Mouse (Mus musculus) forebrain, embryonic 14.5 days (tissue): ENCODE results near the gene Cyp2t4. TPM values are rescaled to one million over a fixed set of nuclear protein-coding genes. Genes with fewer than 3 reads are reported as not detected.

Experiments used
- ATAC-seq: fragments of 200-750 bp; cut with Nextera tagmentation; 2 replicates; pipeline ENCODE4 v1.8.0; 2017; ENCODE audit warnings: mild to moderate bottlenecking, moderate library complexity
- DNase-seq: peaks from one replicate; pipeline ENCODE4 v3.0.0-alpha.2; 2015; ENCODE audit warnings: low spot score
- H3K27ac ChIP-seq: fragments of 300-500 bp; sonication (generic); 2 replicates; pipeline ENCODE4 v1.5.1; 2014; ENCODE audit warnings: low read depth, mild to moderate bottlenecking, control low read depth, low read length, moderate library complexity
- H3K27me3 ChIP-seq: fragments of 300-500 bp; sonication (generic); replicated peaks from 2 replicates; pipeline ENCODE4 v1.6.1; 2014; ENCODE audit warnings: low read length, control low read depth, mixed read lengths; ENCODE audit not compliant: control insufficient read depth, insufficient read depth
- H3K36me3 ChIP-seq: fragments of 300-500 bp; sonication (generic); 2 replicates; pipeline ENCODE4 v1.6.1; 2014; ENCODE audit warnings: low read length, control low read depth; ENCODE audit not compliant: control insufficient read depth, insufficient read depth
- H3K4me1 ChIP-seq: fragments of 300-500 bp; sonication (generic); 2 replicates; pipeline ENCODE4 v1.6.1; 2014; ENCODE audit warnings: antibody characterized with exemption, low read length, control low read depth; ENCODE audit not compliant: control insufficient read depth, insufficient read depth
- H3K4me2 ChIP-seq: fragments of 300-500 bp; sonication (generic); 2 replicates; pipeline ENCODE4 v1.6.1; 2014; ENCODE audit warnings: mild to moderate bottlenecking, control low read depth, low read length
- H3K4me3 ChIP-seq: fragments of 300-500 bp; sonication (generic); 2 replicates; pipeline ENCODE4 v1.5.1; 2014; ENCODE audit warnings: low read depth, low read length, control low read depth
- H3K9ac ChIP-seq: fragments of 300-500 bp; sonication (generic); 2 replicates; pipeline ENCODE4 v1.6.1; 2014; ENCODE audit warnings: mild to moderate bottlenecking, low read length, control low read depth, moderate library complexity
- H3K9me3 ChIP-seq: fragments of 300-500 bp; sonication (generic); replicated peaks from 2 replicates; pipeline ENCODE4 v1.6.1; 2016; ENCODE audit warnings: low read length, control low read depth, mixed read lengths; ENCODE audit not compliant: control insufficient read depth
- WGBS: fragments of 180-500 bp; shearing (Covaris S2); extraction: QIAGEN DNeasy Blood & Tissue Kit; methylation state at CpG from one replicate; pipeline ENCODE4 v1.1.7; 2014; 5-methylcytosine and 5-hydroxymethylcytosine counted together
- polyA plus RNA-seq: library from polyadenylated mRNA; unstranded; fragments of >200 nt; fragmentation: Nextera tagmentation; extraction: Ambion mirVana; gene quantifications from 2 replicates; pipeline ENCODE4 v1.2.1, GENCODE M21; 2014

Cyp2t4 gene
- polyA plus RNA-seq, 1 experiment from 2014 or later = not detected

DNA sequence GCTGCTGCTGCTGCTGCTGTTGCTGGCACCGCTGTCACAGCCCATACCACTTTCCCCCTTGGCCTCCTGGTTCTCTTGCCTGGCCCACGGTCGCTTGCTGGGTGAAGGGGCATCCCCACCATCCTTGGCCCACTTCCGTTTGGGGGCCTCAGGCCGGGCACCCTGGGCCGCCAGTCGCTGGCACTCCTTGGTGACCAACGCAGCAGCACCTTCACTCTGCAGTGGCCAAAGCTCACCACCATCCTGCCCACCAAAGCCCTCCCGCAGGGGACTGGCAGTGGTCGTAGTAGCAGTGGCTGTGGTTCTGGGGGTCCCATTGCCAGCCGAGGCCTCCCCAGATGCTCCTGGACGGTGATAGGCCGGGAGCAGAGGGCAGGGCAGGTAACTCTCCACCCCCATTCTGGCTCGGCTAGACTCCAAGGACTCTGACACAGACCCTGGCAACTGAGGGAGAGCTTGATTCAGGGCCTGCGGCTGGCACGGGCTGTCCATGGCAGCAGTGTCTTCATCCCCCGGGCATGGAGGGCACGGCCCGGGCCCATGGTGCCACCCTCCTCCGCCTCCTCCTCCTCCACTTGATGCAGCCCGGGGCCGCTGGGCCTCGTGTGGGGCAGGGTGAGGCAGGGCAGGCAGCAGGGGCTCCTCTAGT lies 11.6 kb downstream of the Cyp2t4 start:
- Histone ChIP-seq H3K4me2 (peak overlapping the region; percentile 78), H3K36me3 (peaks cover 42% of the 10 kb centered on the region), H3K27me3 (no peaks in the 10 kb centered on the region), H3K27ac (no peak overlapping the region), H3K4me1 (peaks cover 43% of the 10 kb centered on the region), H3K9ac (peak overlapping the region; percentile 90), H3K9me3 (no peaks in the 10 kb centered on the region), H3K4me3 (peak overlapping the region; percentile 72)
- no peak for ATAC-seq
- 72% methylated on average over 19 of the region's 23 CpGs for WGBS
- DNase-seq = no peak

DNA sequence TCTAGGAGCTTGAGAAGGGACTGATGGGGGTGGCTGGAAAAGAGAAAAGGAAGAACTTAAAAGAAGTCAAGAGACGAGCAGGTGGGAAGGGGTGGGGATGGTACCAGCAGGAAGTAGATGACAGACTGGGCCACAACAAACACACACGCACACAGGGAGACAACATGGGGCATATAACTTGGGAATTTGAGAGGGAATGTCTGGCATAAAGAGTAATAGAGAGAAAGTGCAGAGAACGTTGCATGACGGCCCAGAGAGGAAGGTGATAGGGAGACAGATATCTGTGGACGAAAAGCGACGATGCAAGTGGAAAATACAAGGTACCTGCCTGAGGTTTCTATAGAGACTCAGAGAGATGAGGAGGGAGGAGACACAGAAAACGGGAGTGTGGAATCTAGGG lies 12.2 kb downstream of the Cyp2t4 start:
- Histone ChIP-seq H3K4me2 (peak overlapping the region; percentile 78), H3K27me3 (no peaks in the 10 kb centered on the region), H3K4me3 (peak overlapping the region; percentile 72), H3K9ac (peak overlapping the region; percentile 90), H3K27ac (peak overlapping the region; percentile 98), H3K36me3 (peaks cover 37% of the 10 kb centered on the region), H3K9me3 (no peaks in the 10 kb centered on the region), H3K4me1 (peaks cover 40% of the 10 kb centered on the region)
- ATAC-seq = no peak
- WGBS = 4% methylated on average over 8 of the region's 8 CpGs
- DNase-seq = no peak

- WGBS = under 1% methylated on average over 28 of the region's 43 CpGs
- ATAC-seq (peak; percentile 76), DNase-seq (peak; percentile 85)
- peak overlapping the region; percentile 78 for H3K4me2 ChIP-seq
- no peaks in the 10 kb centered on the region for H3K27me3 ChIP-seq
- peak overlapping the region; percentile 72 for H3K4me3 ChIP-seq
- peaks cover 36% of the 10 kb centered on the region for H3K36me3 ChIP-seq
- H3K4me1 ChIP-seq = peaks cover 40% of the 10 kb centered on the region
- H3K9me3 ChIP-seq = no peaks in the 10 kb centered on the region
- H3K27ac ChIP-seq = peak overlapping the region; percentile 98
- H3K9ac ChIP-seq = peak overlapping the region; percentile 90
Observed at GRCm38 (mm10) chr7:27166229-27166613, 12.7 kb downstream of the Cyp2t4 start.

DNA sequence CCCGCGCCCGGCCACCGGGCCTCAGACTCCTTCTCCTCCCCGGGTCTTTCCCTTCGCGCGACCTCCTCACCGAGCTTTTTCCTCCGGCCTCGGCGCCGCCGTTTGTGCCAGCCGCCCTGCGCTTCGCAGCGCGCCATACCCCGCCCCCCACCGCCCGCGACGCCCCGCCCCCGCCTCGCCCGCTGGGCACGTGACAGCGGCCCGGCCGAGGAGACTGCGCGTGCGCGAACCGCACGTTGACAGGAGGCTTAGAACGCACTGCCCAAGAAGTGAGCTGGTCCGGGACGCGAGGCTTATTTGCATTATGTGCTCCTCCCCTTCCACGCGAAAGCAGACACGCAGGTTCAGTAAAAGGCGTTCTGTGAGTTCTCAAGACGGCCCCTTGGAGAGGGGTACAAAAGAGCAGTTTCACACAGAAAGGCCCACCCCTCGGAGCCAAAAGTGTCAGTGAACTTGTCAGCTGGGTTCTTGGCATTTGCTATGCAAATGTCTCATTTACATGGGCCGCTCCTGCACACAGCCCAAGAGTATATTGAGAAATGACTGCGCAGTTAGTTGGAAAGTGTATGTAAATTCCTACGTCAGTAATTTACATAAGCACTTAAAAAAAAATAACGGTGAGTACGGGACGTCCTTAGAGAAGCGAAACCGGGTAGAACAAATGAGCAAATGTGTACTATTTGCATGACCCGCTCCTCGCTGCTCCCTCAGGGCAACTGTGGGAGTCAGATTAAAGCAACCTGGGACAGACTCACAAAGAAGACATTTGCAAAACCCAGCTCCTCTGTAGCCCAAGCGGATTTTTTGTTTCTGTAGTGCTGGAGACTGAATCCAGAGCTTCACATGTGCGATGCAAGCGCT lies 13.3 kb downstream of the Cyp2t4 start, which contains the start of gene Egln2:
TSS of gene Egln2 (minus strand) at position 189 of the 861 bp plus-strand sequence.
- Histone ChIP-seq H3K27me3 (no peaks in the 10 kb centered on the region), H3K27ac (peak within 1 kb of the TSS; percentile 98), H3K9me3 (no peaks in the 10 kb centered on the region), H3K36me3 (peaks cover 36% of the 10 kb centered on the region), H3K4me2 (peak within 1 kb of the TSS; percentile 78), H3K4me3 (peak within 1 kb of the TSS; percentile 72), H3K4me1 (peaks cover 37% of the 10 kb centered on the region), H3K9ac (peak within 1 kb of the TSS; percentile 90)
- 3% methylated on average over 61 of the region's 61 CpGs for WGBS
- peak; percentile 91 for ATAC-seq
- DNase-seq = peak; percentile 96

DNA sequence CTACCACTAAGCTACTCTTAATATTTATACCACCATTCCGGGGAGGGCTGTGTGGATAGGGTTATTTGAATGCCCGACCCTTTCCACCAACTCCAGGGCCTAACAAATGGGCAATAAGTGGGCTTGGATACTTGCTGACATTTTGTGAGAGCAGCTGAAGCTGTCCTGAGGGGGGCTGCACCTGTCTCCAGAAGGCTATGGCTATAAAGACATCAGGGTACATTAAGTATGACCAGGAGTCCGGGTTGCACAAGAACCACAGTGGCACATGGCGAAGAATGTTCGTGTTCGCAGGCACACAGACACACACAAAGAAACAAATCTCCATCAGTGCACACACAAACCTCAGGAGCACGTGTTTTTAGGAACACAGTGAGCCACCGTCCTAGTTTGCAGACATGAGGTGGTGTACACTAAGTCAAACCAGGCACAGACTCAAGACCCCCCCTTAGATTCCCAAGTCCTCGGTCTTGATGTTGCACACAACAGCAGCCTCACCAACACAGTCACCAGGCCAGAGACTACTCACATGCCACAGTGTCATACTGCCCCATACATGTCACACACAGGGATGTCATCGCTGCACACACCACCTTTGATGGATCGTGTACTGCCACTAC lies 14.1 kb downstream of the Cyp2t4 start:
- DNase-seq (no peak), ATAC-seq (no peak)
- H3K4me2 ChIP-seq = peak overlapping the region; percentile 78
- no peaks in the 10 kb centered on the region for H3K27me3 ChIP-seq
- no peaks in the 10 kb centered on the region for H3K9me3 ChIP-seq
- H3K4me1 ChIP-seq = peaks cover 37% of the 10 kb centered on the region
- H3K27ac ChIP-seq = peak overlapping the region; percentile 98
- WGBS = 79% methylated on average over 11 of the region's 11 CpGs
- peak overlapping the region; percentile 90 for H3K9ac ChIP-seq
- H3K36me3 ChIP-seq = peaks cover 41% of the 10 kb centered on the region
- H3K4me3 ChIP-seq = peak overlapping the region; percentile 72

- Histone ChIP-seq H3K27me3 (no peaks in the 10 kb centered on the region), H3K36me3 (peaks cover 43% of the 10 kb centered on the region), H3K4me1 (peaks cover 30% of the 10 kb centered on the region), H3K27ac (no peak overlapping the region), H3K4me3 (no peak overlapping the region), H3K9ac (no peak overlapping the region), H3K4me2 (no peak overlapping the region), H3K9me3 (no peaks in the 10 kb centered on the region)
- DNase-seq = no peak
- ATAC-seq = no peak
- WGBS = 96% methylated on average over 5 of the region's 5 CpGs
Observed at GRCm38 (mm10) chr7:27168371-27168770, 14.9 kb downstream of the Cyp2t4 start.

GRCm38 (mm10) chr7:27170981-27171380 lies 17.5 kb downstream of the Cyp2t4 start:
- Histone ChIP-seq H3K4me2 (no peak overlapping the region), H3K9ac (no peak overlapping the region), H3K36me3 (peaks cover 37% of the 10 kb centered on the region), H3K4me3 (no peak overlapping the region), H3K27me3 (no peaks in the 10 kb centered on the region), H3K27ac (no peak overlapping the region), H3K4me1 (peaks cover 7% of the 10 kb centered on the region), H3K9me3 (no peaks in the 10 kb centered on the region)
- ATAC-seq (no peak), DNase-seq (no peak)
- WGBS = 96% methylated on average over 3 of the region's 3 CpGs

DNA sequence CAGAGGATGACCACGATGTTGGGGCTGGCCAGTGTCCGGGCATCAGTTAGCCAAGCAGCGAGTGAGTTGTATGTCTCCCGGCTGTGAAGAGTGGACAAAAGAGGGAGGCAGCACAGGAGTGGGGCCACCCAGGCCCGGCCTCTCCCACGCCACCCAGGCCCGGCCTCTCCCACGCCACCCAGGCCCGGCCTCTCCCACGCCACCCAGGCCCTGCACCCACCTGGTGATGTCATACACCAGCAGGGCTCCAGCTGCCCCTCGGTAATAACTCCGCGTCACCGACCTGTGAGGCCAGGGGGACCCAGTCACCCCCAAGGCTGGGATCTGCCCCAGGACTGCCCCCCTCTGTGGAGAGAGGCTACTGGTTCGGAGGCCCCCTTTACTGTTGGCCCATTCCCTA lies 21.0 kb downstream of the Cyp2t4 start:
- WGBS = 92% methylated on average over 15 of the region's 15 CpGs
- Histone ChIP-seq H3K27me3 (no peaks in the 10 kb centered on the region), H3K27ac (no peak overlapping the region), H3K4me3 (no peak overlapping the region), H3K9me3 (no peaks in the 10 kb centered on the region), H3K36me3 (peaks cover 37% of the 10 kb centered on the region), H3K9ac (no peak overlapping the region), H3K4me1 (peaks cover 4% of the 10 kb centered on the region; the same call in 1 of the 2 replicates), H3K4me2 (no peak overlapping the region)
- DNase-seq (no peak), ATAC-seq (no peak)
